Mouse (Mus musculus) heart, embryonic 16.5 days (tissue): Measurements from ENCODE around the gene Naip5. TPM values are rescaled to one million over a fixed set of nuclear protein-coding genes. Genes with fewer than 3 reads are reported as not detected.
"Not testable (repeated sequence)": the region's sequence is repeated elsewhere in the genome, so short reads cannot be mapped to it uniquely, and the experiment has no call there.

Experiments used
- ATAC-seq: fragments of 200-750 bp; cut with Nextera tagmentation; replicated peaks from 2 replicates; pipeline ENCODE4 v1.8.0; 2017; ENCODE audit warnings: moderate number of reproducible peaks; ENCODE audit not compliant: insufficient read depth, low FRiP score; ENCODE audit errors: extremely low read depth
- H3K27ac ChIP-seq: fragments of 300-500 bp; sonication (generic); 2 replicates; pipeline ENCODE4 v1.5.1; 2014; ENCODE audit warnings: mild to moderate bottlenecking, low read length, control low read depth, moderate library complexity
- H3K27me3 ChIP-seq: fragments of 300-500 bp; sonication (generic); 2 replicates; pipeline ENCODE4 v1.6.1; 2014; ENCODE audit warnings: low read length, mixed read lengths; ENCODE audit not compliant: control insufficient read depth, insufficient read depth
- H3K36me3 ChIP-seq: fragments of 300-500 bp; sonication (generic); 2 replicates; pipeline ENCODE4 v1.6.1; 2014; ENCODE audit not compliant: control insufficient read depth, insufficient read depth
- H3K4me1 ChIP-seq: fragments of 300-500 bp; sonication (generic); 2 replicates; pipeline ENCODE4 v1.6.1; 2014; ENCODE audit warnings: low read length, mixed read lengths; ENCODE audit not compliant: control insufficient read depth, insufficient read depth
- H3K4me2 ChIP-seq: fragments of 300-500 bp; sonication (generic); 2 replicates; pipeline ENCODE4 v1.6.1; 2014; ENCODE audit warnings: low read depth, mild to moderate bottlenecking, control low read depth, low read length
- H3K4me3 ChIP-seq: fragments of 300-500 bp; sonication (generic); 2 replicates; pipeline ENCODE4 v1.5.1; 2014; ENCODE audit warnings: mild to moderate bottlenecking, control low read depth, low read length
- H3K9ac ChIP-seq: fragments of 300-500 bp; sonication (generic); 2 replicates; pipeline ENCODE4 v1.6.1; 2014; ENCODE audit warnings: low read length, control low read depth
- H3K9me3 ChIP-seq: fragments of 300-500 bp; sonication (generic); replicated peaks from 2 replicates; pipeline ENCODE4 v1.6.1; 2016; ENCODE audit warnings: low read length; ENCODE audit not compliant: control insufficient read depth
- WGBS: fragments of 180-500 bp; shearing (Covaris S2); extraction: QIAGEN DNeasy Blood & Tissue Kit; methylation state at CpG from one replicate; pipeline ENCODE4 v1.1.7; 2014; 5-methylcytosine and 5-hydroxymethylcytosine counted together
- polyA plus RNA-seq: library from polyadenylated mRNA; unstranded; fragments of >200 nt; fragmentation: Nextera tagmentation; extraction: Ambion mirVana; gene quantifications from 2 replicates; pipeline ENCODE4 v1.2.1, GENCODE M21; 2015

Naip5 gene
- polyA plus RNA-seq, 1 experiment from 2014 or later = 0.42 TPM

DNA sequence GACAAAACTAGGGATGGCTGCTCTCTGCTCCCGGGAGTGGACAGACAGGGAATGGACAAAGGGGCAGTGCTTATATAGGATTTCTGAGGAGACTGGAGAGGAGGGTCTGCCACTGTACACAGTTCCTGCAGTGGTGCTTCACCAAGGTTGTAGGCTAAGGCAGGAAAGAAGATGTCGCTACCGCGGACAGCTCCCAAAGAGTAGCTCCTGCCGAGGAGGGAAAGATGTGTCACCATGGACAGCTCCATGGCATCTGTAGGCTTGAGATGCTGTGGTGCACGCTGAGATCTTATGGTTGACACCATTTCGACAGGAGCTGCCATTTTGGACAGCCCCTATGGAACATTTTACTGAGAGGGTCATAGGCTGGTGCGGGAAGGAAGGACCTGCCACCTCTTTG lies 35.6 kb downstream of the Naip5 start:
- 21% methylated on average over 8 of the region's 8 CpGs for WGBS
- ATAC-seq = no peak

DNA sequence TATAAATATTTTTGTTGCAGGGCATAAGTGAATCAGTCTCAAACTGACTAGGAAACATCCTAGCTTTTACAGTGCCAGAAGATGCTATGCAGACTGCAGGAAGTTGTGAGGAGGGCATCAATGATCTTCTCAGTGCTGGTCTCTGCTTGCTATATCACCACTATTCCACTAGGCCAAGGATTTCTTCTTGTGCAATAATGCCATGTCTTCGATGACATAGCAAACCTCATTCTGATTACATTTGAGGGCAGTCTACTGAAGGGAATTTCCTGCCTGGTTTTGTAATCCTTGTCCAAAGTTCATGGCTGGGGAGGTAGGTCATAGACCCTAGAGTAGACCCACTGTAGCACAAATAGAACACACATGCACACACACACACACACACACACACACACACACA lies 42.8 kb downstream of the Naip5 start:
- Histone ChIP-seq H3K4me1 (no peaks in the 10 kb centered on the region), H3K9me3 (no peaks in the 10 kb centered on the region), H3K4me2 (no peak overlapping the region), H3K27me3 (no peaks in the 10 kb centered on the region), H3K4me3 (no peak overlapping the region), H3K9ac (no peak overlapping the region), H3K27ac (no peak overlapping the region), H3K36me3 (no peaks in the 10 kb centered on the region)
- ATAC-seq = no peak
- WGBS = 69% methylated on average over 1 of the region's 1 CpGs

More for the DNA sequence above, 35.6 kb downstream of the Naip5 start:
- H3K36me3 ChIP-seq = no peaks in the 10 kb centered on the region
- H3K9me3 ChIP-seq = no peaks in the 10 kb centered on the region; the same call in 1 of the 2 replicates
- no peaks in the 10 kb centered on the region for H3K27me3 ChIP-seq
- no peak overlapping the region for H3K4me2 ChIP-seq
- H3K27ac ChIP-seq = no peak overlapping the region
- H3K4me3 ChIP-seq = no peak overlapping the region
- no peak overlapping the region for H3K9ac ChIP-seq
- no peaks in the 10 kb centered on the region for H3K4me1 ChIP-seq

DNA sequence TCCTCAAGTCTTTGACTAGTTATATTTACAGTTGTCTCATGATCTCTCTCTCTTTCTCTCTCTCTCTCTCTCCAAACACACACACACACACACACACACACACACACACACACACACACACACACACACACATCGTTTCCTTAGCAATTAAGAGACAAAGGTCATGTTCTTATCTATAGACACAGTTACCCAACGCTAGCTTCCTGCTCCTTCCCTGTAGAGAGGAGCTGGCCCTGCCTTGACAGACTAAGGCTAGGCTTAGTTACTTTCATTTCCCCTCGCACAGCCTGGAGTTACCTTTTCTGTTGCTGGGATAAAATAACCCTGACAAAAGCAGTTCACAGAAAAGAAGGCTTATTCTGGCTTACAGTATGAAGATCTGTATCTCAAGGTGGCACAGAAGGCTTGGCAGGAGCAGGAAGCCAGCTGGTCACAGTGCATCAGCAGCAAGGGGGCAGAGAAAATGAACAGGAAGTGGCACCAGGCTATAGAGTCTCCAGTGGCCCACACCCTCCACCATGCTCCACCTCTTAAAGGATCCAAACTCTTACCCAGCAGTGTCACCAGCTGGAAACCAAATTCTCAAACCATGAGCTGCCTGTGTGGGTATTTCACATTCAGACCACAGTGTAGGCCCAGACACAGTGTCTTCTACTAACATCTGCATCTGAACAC lies 44.3 kb downstream of the Naip5 start, which contains the start of gene Naip2:
Gene Naip2 (minus strand): TSS at position 434 of the 675 bp plus-strand sequence.
- H3K4me1 ChIP-seq, ATAC-seq, H3K36me3 ChIP-seq, H3K27me3 ChIP-seq, H3K9me3 ChIP-seq, H3K9ac ChIP-seq, H3K4me3 ChIP-seq, H3K27ac ChIP-seq, H3K4me2 ChIP-seq: not testable (repeated sequence)
- 21% methylated on average over 3 of the region's 3 CpGs for WGBS

DNA sequence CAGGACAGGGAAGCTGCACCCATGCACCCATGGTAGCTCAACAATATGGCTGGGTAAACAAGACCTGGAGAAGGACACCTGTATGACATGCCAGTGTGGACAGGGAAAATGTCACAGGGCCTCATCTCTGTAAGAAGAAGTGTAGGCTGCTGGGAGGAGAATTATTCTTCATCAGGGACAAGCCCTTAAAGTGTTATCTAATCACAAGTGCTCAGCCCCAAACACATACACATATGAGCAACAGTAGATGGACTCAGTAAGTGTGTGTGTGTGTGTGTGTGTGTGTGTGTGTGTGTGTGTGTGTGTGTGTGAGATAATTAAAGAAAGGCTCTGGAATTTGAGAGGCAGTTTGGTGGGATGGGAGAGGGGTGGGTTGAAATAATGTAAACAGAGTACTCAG lies 45.3 kb downstream of the Naip5 start:
- Histone ChIP-seq H3K4me1 (no peaks in the 10 kb centered on the region), H3K4me3 (no peak overlapping the region), H3K27ac (no peak overlapping the region), H3K36me3 (no peaks in the 10 kb centered on the region), H3K4me2 (no peak overlapping the region), H3K9ac (no peak overlapping the region), H3K27me3 (no peaks in the 10 kb centered on the region), H3K9me3 (no peaks in the 10 kb centered on the region)
- no peak for ATAC-seq

DNA sequence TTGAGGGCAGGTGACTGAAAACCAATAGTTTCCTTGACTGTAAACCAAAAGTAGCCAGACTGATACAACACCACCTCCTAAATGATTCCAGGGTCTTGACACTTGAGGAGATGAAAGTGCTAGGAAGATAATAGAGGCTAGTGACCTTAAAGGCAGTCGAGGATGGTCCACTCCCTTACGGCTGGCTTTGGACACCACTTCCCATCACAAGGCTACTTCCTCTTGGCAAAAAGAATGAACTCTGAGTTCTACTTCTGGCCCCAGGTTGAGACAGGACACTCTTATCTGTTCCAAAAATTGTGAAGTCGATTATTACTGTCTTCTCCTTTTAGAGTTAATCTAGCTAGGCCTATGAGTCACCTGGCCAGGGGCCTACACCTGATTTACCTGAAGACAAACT lies 50.7 kb downstream of the Naip5 start:
- H3K27me3 ChIP-seq = no peaks in the 10 kb centered on the region
- WGBS = 55% methylated on average over 3 of the region's 3 CpGs
- no peaks in the 10 kb centered on the region for H3K9me3 ChIP-seq
- no peak overlapping the region for H3K27ac ChIP-seq
- H3K4me2 ChIP-seq = no peak overlapping the region
- H3K36me3 ChIP-seq = no peaks in the 10 kb centered on the region
- H3K4me3 ChIP-seq = no peak overlapping the region
- no peak overlapping the region for H3K9ac ChIP-seq
- H3K4me1 ChIP-seq = no peaks in the 10 kb centered on the region
- ATAC-seq = no peak

DNA sequence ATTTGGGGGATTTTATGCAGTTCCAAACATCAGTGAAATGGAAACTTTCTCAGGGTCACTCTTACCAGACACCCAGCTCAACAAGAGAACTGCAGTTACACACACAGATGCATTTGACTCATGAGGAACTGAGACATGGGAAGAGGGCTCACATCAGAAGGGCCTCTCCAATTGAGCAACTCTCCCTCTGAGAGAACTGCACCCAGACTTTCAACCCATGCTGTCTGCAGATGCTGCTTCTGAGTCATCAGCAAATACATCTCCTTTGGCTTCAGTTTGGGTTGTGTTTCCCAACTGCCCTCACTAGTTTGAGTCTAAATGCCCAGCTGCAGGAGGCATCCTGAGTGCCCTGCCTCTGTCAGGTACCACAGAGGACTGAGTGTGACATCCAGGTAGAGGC lies 63.0 kb downstream of the Naip5 start:
- H3K4me1 ChIP-seq, H3K9me3 ChIP-seq, H3K36me3 ChIP-seq, H3K4me2 ChIP-seq, H3K27ac ChIP-seq, H3K4me3 ChIP-seq, H3K9ac ChIP-seq, ATAC-seq, H3K27me3 ChIP-seq: not testable (repeated sequence)

DNA sequence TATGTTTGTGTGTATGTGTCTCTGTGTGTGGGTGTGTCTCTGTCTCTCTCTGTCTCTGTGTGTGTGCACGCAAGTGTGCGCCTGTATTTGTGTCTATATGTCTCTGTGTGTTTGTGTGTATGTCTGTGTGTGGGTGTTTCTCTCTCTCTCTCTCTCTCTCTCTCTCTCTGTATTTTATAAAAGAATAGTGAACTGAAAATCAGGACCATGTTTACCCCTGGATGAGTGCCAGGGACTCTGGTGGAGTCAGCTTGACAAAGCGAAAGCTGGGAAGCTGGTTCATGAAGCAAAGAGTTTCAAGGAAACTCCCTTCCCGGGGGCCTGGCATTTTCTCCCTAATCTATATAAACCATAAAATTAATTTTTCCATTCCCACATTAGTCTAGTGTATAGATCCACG lies 71.8 kb downstream of the Naip5 start:
- not testable (repeated sequence) for ATAC-seq, H3K4me1 ChIP-seq, H3K27me3 ChIP-seq, H3K9ac ChIP-seq, H3K36me3 ChIP-seq, H3K27ac ChIP-seq, H3K9me3 ChIP-seq, H3K4me2 ChIP-seq, H3K4me3 ChIP-seq
- WGBS = 77% methylated on average over 3 of the region's 5 CpGs

DNA sequence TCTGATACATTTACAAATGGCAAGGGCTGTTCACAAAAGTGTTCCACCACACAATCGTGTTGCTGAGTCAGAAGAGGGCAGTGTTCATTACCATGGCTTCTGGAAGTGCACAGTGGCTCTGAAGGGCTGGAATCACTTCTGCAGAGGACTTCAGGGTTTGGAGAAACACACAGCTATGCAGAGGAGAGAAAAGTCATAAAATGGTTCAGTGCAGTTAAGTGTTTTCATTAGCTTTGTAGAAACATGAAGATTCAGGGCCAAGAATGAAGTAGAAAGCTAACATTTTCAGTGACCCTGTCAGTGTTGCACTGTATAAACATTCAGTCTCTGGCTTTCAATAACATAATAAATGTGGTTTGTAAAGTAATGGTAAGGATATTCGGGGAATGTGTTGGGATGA lies 79.7 kb downstream of the Naip5 start:
- H3K27me3 ChIP-seq, H3K27ac ChIP-seq, H3K36me3 ChIP-seq, H3K9me3 ChIP-seq, H3K4me1 ChIP-seq, H3K4me2 ChIP-seq, ATAC-seq, H3K4me3 ChIP-seq, H3K9ac ChIP-seq: not testable (repeated sequence)
- 58% methylated on average over 2 of the region's 2 CpGs for WGBS

DNA sequence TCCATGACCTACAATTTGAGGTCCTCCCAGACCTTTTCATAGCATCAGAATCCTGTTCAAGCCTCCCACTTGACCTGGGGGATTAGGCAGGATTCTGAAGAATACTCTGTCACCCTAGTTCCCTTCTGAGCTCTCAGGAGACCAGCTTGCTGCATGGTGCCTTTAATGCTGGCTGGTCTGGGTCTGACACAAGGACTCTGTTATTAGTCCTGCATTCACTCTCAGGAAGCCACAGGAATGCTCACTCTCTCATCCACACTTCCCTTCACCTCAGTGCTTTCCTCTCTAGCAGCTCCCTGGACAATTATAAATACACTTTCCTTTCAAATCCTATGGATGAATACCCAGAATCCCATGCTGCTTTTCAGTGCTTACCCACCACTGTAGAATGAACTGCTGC lies 83.7 kb downstream of the Naip5 start:
- not testable (repeated sequence) for H3K27ac ChIP-seq, H3K9ac ChIP-seq, H3K4me1 ChIP-seq, H3K27me3 ChIP-seq, H3K4me3 ChIP-seq, H3K4me2 ChIP-seq, ATAC-seq, H3K9me3 ChIP-seq, H3K36me3 ChIP-seq
